ENCODE assay signal across 11 mouse cellular contexts in the genomic region with DNA sequence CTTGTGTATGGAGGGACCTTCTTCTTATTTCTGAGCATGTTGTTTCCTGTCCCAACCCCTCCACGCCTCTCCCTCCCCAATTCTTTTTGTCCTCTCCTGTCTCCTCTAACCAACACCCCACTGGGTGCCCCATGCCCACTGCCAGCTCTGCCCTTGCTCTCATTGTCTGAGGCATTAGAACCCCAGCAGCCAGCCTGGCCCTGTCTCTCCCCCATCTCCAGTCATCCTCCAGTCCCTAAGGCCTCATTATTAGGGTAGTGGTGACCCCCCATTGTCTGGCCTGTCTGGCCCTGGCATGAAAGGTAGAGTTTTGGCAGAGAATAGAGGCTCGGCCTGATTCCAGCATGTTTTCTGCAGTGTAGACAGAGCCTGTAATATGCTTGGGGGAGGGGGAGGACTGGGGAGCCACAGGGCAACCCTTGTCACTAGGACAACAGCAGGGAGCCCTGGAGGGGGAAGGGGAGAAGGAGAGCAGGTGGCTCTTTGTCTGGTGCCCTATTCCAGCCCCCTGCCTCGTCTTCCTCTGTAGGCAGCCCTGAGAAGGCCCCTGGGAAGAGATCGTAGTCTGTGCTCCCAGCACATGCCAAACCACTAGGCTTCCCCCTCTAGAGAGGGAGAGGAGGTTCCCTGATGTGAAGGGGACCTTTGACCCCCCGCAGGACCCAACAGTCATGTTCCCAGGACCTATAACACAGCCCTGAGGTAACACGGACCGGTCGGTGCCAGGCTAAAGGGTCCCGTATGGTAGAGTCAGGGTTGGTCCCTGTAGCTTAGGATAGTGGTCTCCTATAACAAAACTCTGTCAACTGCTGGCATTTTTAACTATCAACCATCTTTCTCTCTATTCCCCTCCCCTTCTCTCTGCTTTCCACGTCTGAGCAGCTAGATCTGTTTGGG. TPM values are rescaled to one million over a fixed set of nuclear protein-coding genes. Genes with fewer than 3 reads are reported as not detected.
DNase-seq lines count a peak whose midpoint lies in the region; ATAC-seq lines count a peak whose summit lies in the region.
"Had no signal": no experiment of that assay in that cellular context is flagged by ENCODE, and none has a peak within 500 bp of the region (broad histone marks: within the 10 kb centered on the region; RNA-seq: fewer than 3 reads in every experiment).

No protein-coding gene starts in this region.

- H3K36me3 ChIP-seq in embryonic facial prominence, embryonic 10.5 days (replicated peaks): no peaks in the 10 kb centered on the region
- H3K36me3 ChIP-seq in hindbrain, embryonic 11.5 days (ENCODE audit: control insufficient read depth, insufficient read depth, low read length): no peaks in the 10 kb centered on the region
- H3K36me3 ChIP-seq in midbrain, embryonic 16.5 days (ENCODE audit: control insufficient read depth, insufficient read depth, low read length): no peaks in the 10 kb centered on the region
- no peaks in the 10 kb centered on the region for H3K36me3 ChIP-seq in kidney, embryonic 15.5 days
- H3K36me3 ChIP-seq in liver, embryonic 11.5 days (ENCODE audit: control insufficient read depth, insufficient read depth, low read length): no peaks in the 10 kb centered on the region
- H3K36me3 ChIP-seq: limb, embryonic 12.5 days had no signal

- peaks cover 42% of the 10 kb centered on the region for H3K4me1 ChIP-seq in embryonic facial prominence, embryonic 10.5 days
- peaks cover 23% of the 10 kb centered on the region for H3K4me1 ChIP-seq in hindbrain, embryonic 11.5 days (replicated peaks; ENCODE audit: control insufficient read depth, insufficient read depth, low read length)
- peaks cover 19% of the 10 kb centered on the region for H3K4me1 ChIP-seq in midbrain, embryonic 16.5 days (ENCODE audit: control insufficient read depth, insufficient read depth, low read length)
- H3K4me1 ChIP-seq in kidney, embryonic 15.5 days: 0 out of 2 replicates have a peak, but pooled peaks cover 5% of the 10 kb centered on the region
- no peaks in the 10 kb centered on the region for H3K4me1 ChIP-seq in liver, embryonic 11.5 days (replicated peaks; ENCODE audit: control insufficient read depth, insufficient read depth, low read length)

- H3K9ac ChIP-seq in hindbrain, embryonic 11.5 days (ENCODE audit: low read depth, low read length): peak overlapping the region; percentile 34; the same call in 1 of the 2 replicates
- H3K9ac ChIP-seq in midbrain, embryonic 16.5 days (ENCODE audit: low read depth, low read length): no peak overlapping the region
- H3K9ac ChIP-seq in kidney, embryonic 15.5 days: no peak overlapping the region
- H3K9ac ChIP-seq in liver, embryonic 11.5 days (ENCODE audit: low read depth, low read length): no peak overlapping the region
- H3K9ac ChIP-seq: limb, embryonic 12.5 days had no signal

- H3K4me3 ChIP-seq in embryonic facial prominence, embryonic 10.5 days: no peak overlapping the region
- H3K4me3 ChIP-seq in hindbrain, embryonic 11.5 days (ENCODE audit: low read depth, low read length): no peak overlapping the region
- no peak overlapping the region for H3K4me3 ChIP-seq in midbrain, embryonic 16.5 days (ENCODE audit: low read depth, low read length)
- no peak overlapping the region for H3K4me3 ChIP-seq in kidney, embryonic 15.5 days (replicated peaks)
- H3K4me3 ChIP-seq in liver, embryonic 11.5 days (ENCODE audit: low read depth, low read length): no peak overlapping the region
- H3K4me3 ChIP-seq: limb, embryonic 12.5 days had no signal

- no peak overlapping the region for H3K4me2 ChIP-seq in hindbrain, embryonic 11.5 days (replicated peaks; ENCODE audit: low read depth, low read length)
- H3K4me2 ChIP-seq in midbrain, embryonic 16.5 days (ENCODE audit: low read length): no peak overlapping the region
- no peak overlapping the region for H3K4me2 ChIP-seq in kidney, embryonic 15.5 days
- H3K4me2 ChIP-seq in liver, embryonic 11.5 days: no peak overlapping the region
- H3K4me2 ChIP-seq: limb, embryonic 12.5 days had no signal

- DNase-seq in cerebellum, adult 9-10 months: peak; percentile 38
- DNase-seq in embryonic facial prominence, embryonic 10.5 days (ENCODE audit: low spot score): no peak
- DNase-seq in hindbrain, embryonic 11.5 days (ENCODE audit: low spot score): peak; percentile 66
- no peak for DNase-seq in liver, embryonic 11.5 days (ENCODE audit: low spot score)
- no peak for DNase-seq in urinary bladder, postnatal 36 days (ENCODE audit: low spot score in 2 of 2)
- DNase-seq: heart, adult 18-20 months had no signal

- 0 out of 2 replicates have a peak, but pooled peaks cover 9% of the 10 kb centered on the region for H3K27me3 ChIP-seq in embryonic facial prominence, embryonic 10.5 days (replicated peaks; ENCODE audit: low read depth, poor library complexity, severe bottlenecking)
- no peaks in the 10 kb centered on the region for H3K27me3 ChIP-seq in hindbrain, embryonic 11.5 days (ENCODE audit: control insufficient read depth, insufficient read depth, low read length)
- H3K27me3 ChIP-seq in midbrain, embryonic 16.5 days (ENCODE audit: control insufficient read depth, insufficient read depth, low read depth, low read length): no peaks in the 10 kb centered on the region
- peaks cover 5% of the 10 kb centered on the region; the same call in 1 of the 2 replicates for H3K27me3 ChIP-seq in kidney, embryonic 15.5 days
- H3K27me3 ChIP-seq in liver, embryonic 11.5 days (replicated peaks; ENCODE audit: control insufficient read depth, insufficient read depth, low read length): peaks cover 5% of the 10 kb centered on the region; the same call in 1 of the 2 replicates

- peak; percentile 79 for ATAC-seq in hindbrain, embryonic 11.5 days (ENCODE audit: low FRiP score)
- peak; percentile 90 for ATAC-seq in midbrain, embryonic 16.5 days
- ATAC-seq in kidney, embryonic 15.5 days (replicated peaks; ENCODE audit: low FRiP score): no peak
- no peak for ATAC-seq in liver, embryonic 11.5 days (replicated peaks; ENCODE audit: low FRiP score)
- ATAC-seq in megakaryocyte, adult 5-6 weeks (ENCODE audit: poor library complexity, severe bottlenecking): no peak
- ATAC-seq: lung, postnatal 0 days had no signal

- WGBS in embryonic facial prominence, embryonic 10.5 days: 53% methylated on average over 10 of the region's 10 CpGs
- WGBS in hindbrain, embryonic 11.5 days: 34% methylated on average over 10 of the region's 10 CpGs
- 36% methylated on average over 10 of the region's 10 CpGs for WGBS in midbrain, embryonic 16.5 days
- 65% methylated on average over 10 of the region's 10 CpGs for WGBS in kidney, embryonic 15.5 days
- 60% methylated on average over 10 of the region's 10 CpGs for WGBS in liver, embryonic 11.5 days

- peak overlapping the region; percentile 19; the same call in 1 of the 2 replicates for H3K27ac ChIP-seq in embryonic facial prominence, embryonic 10.5 days (replicated peaks)
- H3K27ac ChIP-seq in hindbrain, embryonic 11.5 days (ENCODE audit: low read depth, low read length): peak overlapping the region; percentile 83
- peak overlapping the region; percentile 53 for H3K27ac ChIP-seq in midbrain, embryonic 16.5 days (ENCODE audit: low read length)
- no peak overlapping the region for H3K27ac ChIP-seq in kidney, embryonic 15.5 days
- no peak overlapping the region for H3K27ac ChIP-seq in liver, embryonic 11.5 days (ENCODE audit: low read depth, low read length)
- H3K27ac ChIP-seq: limb, embryonic 12.5 days had no signal

- H3K9me3 ChIP-seq in embryonic facial prominence, embryonic 10.5 days: no peaks in the 10 kb centered on the region
- no peaks in the 10 kb centered on the region for H3K9me3 ChIP-seq in hindbrain, embryonic 11.5 days (ENCODE audit: control insufficient read depth, low read length)
- no peaks in the 10 kb centered on the region for H3K9me3 ChIP-seq in midbrain, embryonic 16.5 days (replicated peaks; ENCODE audit: control insufficient read depth, low read length, poor library complexity, severe bottlenecking)
- H3K9me3 ChIP-seq in kidney, embryonic 15.5 days (replicated peaks): no peaks in the 10 kb centered on the region
- no peaks in the 10 kb centered on the region for H3K9me3 ChIP-seq in liver, embryonic 11.5 days (ENCODE audit: control insufficient read depth, low read length)
- H3K9me3 ChIP-seq: limb, embryonic 12.5 days had no signal

RNA-seq across cellular contexts. Expression of a gene that starts 15.3 kb away (rescaled TPM):
- polyA plus RNA-seq in embryonic facial prominence, embryonic 10.5 days (2016; fragmentation: Nextera tagmentation; extraction: Ambion mirVana): 2.1 and 3.7 TPM in 2 replicates
- 13.4 and 16.4 TPM in 2 replicates for polyA plus RNA-seq in hindbrain, embryonic 11.5 days (2014; fragmentation: Nextera tagmentation; extraction: Ambion mirVana)
- 4.7 and 5.1 TPM in 2 replicates for polyA plus RNA-seq in midbrain, embryonic 16.5 days (2015; fragmentation: Nextera tagmentation; extraction: Ambion mirVana)
- 2.5 and 2.9 TPM in 2 replicates for polyA plus RNA-seq in kidney, embryonic 15.5 days (2015; fragmentation: Nextera tagmentation; extraction: Ambion mirVana)
- 0.29 and 0.60 TPM in 2 replicates for polyA plus RNA-seq in liver, embryonic 11.5 days (2014; fragmentation: Nextera tagmentation; extraction: Ambion mirVana)
- total RNA-seq in megakaryocyte, adult 5-6 weeks (2015): 0.11 and 1.5 TPM in 2 replicates
- 0.11 TPM in 1 of 2 replicates, not detected in the other for total RNA-seq in megakaryocyte, adult 5-6 weeks (2017)

Comparison
In these comparisons a context has a peak if more than half of its experiments do, and no peak if none do; other contexts are left out.
1. DNase-seq: peak in cerebellum, adult 9-10 months (single experiment) and hindbrain, embryonic 11.5 days (single experiment); none in embryonic facial prominence, embryonic 10.5 days (single experiment), liver, embryonic 11.5 days (single experiment) and urinary bladder, postnatal 36 days (0 of 2).
2. H3K27ac ChIP-seq: peak in embryonic facial prominence, embryonic 10.5 days (single experiment), hindbrain, embryonic 11.5 days (single experiment) and midbrain, embryonic 16.5 days (single experiment); none in kidney, embryonic 15.5 days (single experiment) and liver, embryonic 11.5 days (single experiment).
3. ATAC-seq: peak in hindbrain, embryonic 11.5 days (single experiment) and midbrain, embryonic 16.5 days (single experiment); none in kidney, embryonic 15.5 days (single experiment), liver, embryonic 11.5 days (single experiment) and megakaryocyte, adult 5-6 weeks (single experiment).